ENCODE assay signal across 23 mouse cellular contexts in the genomic region with DNA sequence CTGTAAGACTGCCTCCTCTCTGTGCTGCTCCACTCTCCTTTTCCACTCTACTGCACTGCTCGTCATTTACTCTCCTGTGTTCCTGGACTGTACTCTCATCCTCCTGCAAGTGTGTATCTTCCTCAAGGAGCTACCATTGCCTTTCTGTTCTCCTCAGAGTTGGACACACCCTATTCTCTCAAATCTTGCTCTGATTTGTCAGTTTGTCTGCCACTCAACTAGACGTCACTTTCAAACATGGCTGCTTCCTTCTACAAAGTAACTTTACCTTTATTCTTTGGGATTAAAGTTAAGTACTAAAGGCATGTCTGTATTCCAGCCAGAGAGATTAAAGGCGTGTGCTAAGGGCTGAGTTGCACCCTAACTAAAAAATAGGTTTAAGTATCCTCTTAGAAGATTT.
A peak's percentile ranks its signal among the peaks of the same experiment; 100 is the strongest.
DNase-seq lines count a peak whose midpoint lies in the region; TF ChIP-seq lines count a peak whose summit lies in the region.
"Had no signal": no experiment of that assay in that cellular context is flagged by ENCODE, and none has a peak within 500 bp of the region (broad histone marks: within the 10 kb centered on the region; RNA-seq: fewer than 3 reads in every experiment).

No protein-coding gene starts in this region.

- H3K9me3 ChIP-seq in ES-E14 (ENCODE audit: control insufficient read depth, insufficient read depth, low read depth, low read length) = no peaks in the 10 kb centered on the region
- no peaks in the 10 kb centered on the region for H3K9me3 ChIP-seq in heart, embryonic 10.5 days
- H3K9me3 ChIP-seq: embryonic facial prominence, embryonic 12.5 days; embryonic facial prominence, embryonic 15.5 days; heart, embryonic 13.5 days; hindbrain, embryonic 12.5 days; hindbrain, embryonic 15.5 days had no signal

- 74% methylated on average over 3 of the region's 3 CpGs for WGBS in heart, embryonic 10.5 days

- H3K36me3 ChIP-seq in ES-E14 (ENCODE audit: control insufficient read depth, insufficient read depth, low read length, poor library complexity, severe bottlenecking) = no peaks in the 10 kb centered on the region
- no peaks in the 10 kb centered on the region for H3K36me3 ChIP-seq in heart, embryonic 10.5 days
- H3K36me3 ChIP-seq: embryonic facial prominence, embryonic 12.5 days; embryonic facial prominence, embryonic 15.5 days; heart, embryonic 13.5 days; hindbrain, embryonic 12.5 days; hindbrain, embryonic 15.5 days had no signal

- DNase-seq in retina, adult 2 months (ENCODE audit: low read depth, low spot score) = peak; percentile 6
- no peak for DNase-seq in retina, postnatal 1 day
- DNase-seq in ES-E14 (ENCODE audit: low read depth, low spot score) = peak; percentile 8
- peak; percentile 43 for DNase-seq in R1 (ENCODE audit: low read depth, low spot score)
- DNase-seq in heart, embryonic 10.5 days (ENCODE audit: low spot score) = no peak
- no peak for DNase-seq in gastrocnemius, postnatal 36 days
- no peak for DNase-seq in lung, postnatal 25 days (ENCODE audit: low spot score)
- DNase-seq: adrenal gland, adult 2 months; adrenal gland, postnatal 14 days; cerebellum, adult 11 months; cerebellum, adult 2 months; cerebellum, adult 9-11 months; cerebellum, postnatal 25 days; forebrain, postnatal 0 days; gastrocnemius, postnatal 10 days; heart, adult 11 months; heart, postnatal 14 days; kidney, adult 2 months had no signal

- H3K4me3 ChIP-seq in ES-E14 (ENCODE audit: insufficient read depth in 1 of 2, low read depth in 1 of 2, low read length in 2 of 2, poor library complexity in 1 of 2, severe bottlenecking in 1 of 2) = no peak overlapping the region
- no peak overlapping the region for H3K4me3 ChIP-seq in heart, embryonic 10.5 days
- H3K4me3 ChIP-seq: embryonic facial prominence, embryonic 12.5 days; embryonic facial prominence, embryonic 15.5 days; heart, embryonic 13.5 days; hindbrain, embryonic 12.5 days; hindbrain, embryonic 15.5 days had no signal

- H3K4me1 ChIP-seq in ES-E14 (ENCODE audit: control insufficient read depth in 2 of 2, insufficient read depth in 2 of 2, low read length in 2 of 2, poor library complexity in 1 of 2) = no peaks in the 10 kb centered on the region
- H3K4me1 ChIP-seq in heart, embryonic 10.5 days = no peaks in the 10 kb centered on the region
- H3K4me1 ChIP-seq: embryonic facial prominence, embryonic 12.5 days; embryonic facial prominence, embryonic 15.5 days; heart, embryonic 13.5 days; hindbrain, embryonic 12.5 days; hindbrain, embryonic 15.5 days had no signal

- in situ Hi-C loops in ES-E14 (cut with MboI; ENCODE audit: low sequenced_read_pairs in 2 of 2, unreplicated experiment in 2 of 2) = no loop called here

- H3K27me3 ChIP-seq in heart, embryonic 10.5 days (ENCODE audit: insufficient read depth, poor library complexity, severe bottlenecking) = no peaks in the 10 kb centered on the region
- H3K27me3 ChIP-seq: embryonic facial prominence, embryonic 12.5 days; embryonic facial prominence, embryonic 15.5 days; heart, embryonic 13.5 days; hindbrain, embryonic 12.5 days; hindbrain, embryonic 15.5 days had no signal

- no peak overlapping the region for H3K27ac ChIP-seq in ES-E14 (ENCODE audit: insufficient read depth, low read depth, low read length, poor library complexity, severe bottlenecking)
- no peak overlapping the region for H3K27ac ChIP-seq in heart, embryonic 10.5 days
- H3K27ac ChIP-seq: embryonic facial prominence, embryonic 12.5 days; embryonic facial prominence, embryonic 15.5 days; heart, embryonic 13.5 days; hindbrain, embryonic 12.5 days; hindbrain, embryonic 15.5 days had no signal

- no peak overlapping the region for H3K9ac ChIP-seq in ES-E14 (ENCODE audit: insufficient read depth, low read depth, low read length, poor library complexity, severe bottlenecking)
- H3K9ac ChIP-seq: embryonic facial prominence, embryonic 12.5 days; embryonic facial prominence, embryonic 15.5 days; forebrain, postnatal 0 days; heart, embryonic 13.5 days; hindbrain, embryonic 12.5 days; hindbrain, embryonic 15.5 days had no signal

- intact Hi-C loops in gastrocnemius, postnatal 36 days (cut with DNase I) = no loop called here

TF ChIP-seq in ES-E14, 5 proteins besides CTCF, POLR2A, EP300 and RAD21:
- TF ChIP-seq ZNF384 (IDR thresholded peaks at IDR 0.05; ENCODE audit: low read depth, low read length) (no peak), MAFK (IDR thresholded peaks at IDR 0.05; ENCODE audit: insufficient read depth, low read depth, low read length) (no peak), HCFC1 (IDR thresholded peaks at IDR 0.05; ENCODE audit: borderline replicate concordance, insufficient read depth, low read length) (no peak), CHD2 (IDR thresholded peaks at IDR 0.05; ENCODE audit: low read depth, low read length) (no peak), ZC3H11A (IDR thresholded peaks at IDR 0.05; ENCODE audit: borderline replicate concordance, low read depth, low read length) (no peak)

Comparison
In these comparisons a context has a peak if more than half of its experiments do, and no peak if none do; other contexts are left out.
1. DNase-seq: peak in retina, adult 2 months (single experiment), ES-E14 (single experiment) and R1 (single experiment); none in retina, postnatal 1 day (single experiment), heart, embryonic 10.5 days (single experiment), gastrocnemius, postnatal 36 days (0 of 2) and lung, postnatal 25 days (single experiment).